9 mouse cellular contexts compared by ENCODE assay signal in genomic region chr14:25474732-25475131, GRCm38 (mm10). TPM values are rescaled to one million over a fixed set of nuclear protein-coding genes. Genes with fewer than 3 reads are reported as not detected.
DNase-seq lines count a peak whose midpoint lies in the region; ATAC-seq and TF ChIP-seq lines count a peak whose summit lies in the region.
"Had no signal": no experiment of that assay in that cellular context is flagged by ENCODE, and none has a peak within 500 bp of the region (broad histone marks: within the 10 kb centered on the region; RNA-seq: fewer than 3 reads in every experiment).

No protein-coding gene starts in this region.

- no peak for TF ChIP-seq CTCF in hindbrain, postnatal 0 days (IDR thresholded peaks at IDR 0.05; ENCODE audit: low read depth)
- TF ChIP-seq CTCF in stomach, postnatal 0 days (IDR thresholded peaks at IDR 0.05; ENCODE audit: low read depth), result no peak

- intact Hi-C loops in heart, postnatal 25 days (cut with DNase I), result no loop called here
- intact Hi-C loops in left cerebral cortex, postnatal 14 days (cut with DNase I), result no loop called here

- DNase-seq in heart, postnatal 25 days (ENCODE audit: low spot score), result no peak
- DNase-seq in midbrain, embryonic 11.5 days (ENCODE audit: low spot score, missing footprints), result no peak
- DNase-seq in hindbrain, postnatal 0 days (ENCODE audit: low spot score), result no peak
- DNase-seq in stomach, postnatal 0 days (ENCODE audit: low spot score), result no peak
- no peak for DNase-seq in left cerebral cortex, postnatal 14 days (ENCODE audit: low spot score in 2 of 2)
- no peak for DNase-seq in gastrocnemius, postnatal 10 days

- 0 out of 2 replicates have a peak, but pooled peaks cover 4% of the 10 kb centered on the region for H3K36me3 ChIP-seq in heart, embryonic 12.5 days
- peaks cover 4% of the 10 kb centered on the region; the same call in 1 of the 2 replicates for H3K36me3 ChIP-seq in midbrain, embryonic 13.5 days
- no peaks in the 10 kb centered on the region for H3K36me3 ChIP-seq in midbrain, embryonic 11.5 days (ENCODE audit: control insufficient read depth, insufficient read depth, low read length)
- no peaks in the 10 kb centered on the region for H3K36me3 ChIP-seq in hindbrain, postnatal 0 days (ENCODE audit: insufficient read depth, low read length)
- H3K36me3 ChIP-seq in stomach, postnatal 0 days (ENCODE audit: control insufficient read depth, insufficient read depth, low read length), result peaks cover 2% of the 10 kb centered on the region; the same call in 1 of the 2 replicates

- no peak overlapping the region for H3K4me3 ChIP-seq in heart, embryonic 12.5 days
- no peak overlapping the region for H3K4me3 ChIP-seq in midbrain, embryonic 13.5 days (replicated peaks)
- H3K4me3 ChIP-seq in midbrain, embryonic 11.5 days (ENCODE audit: low read depth, low read length), result no peak overlapping the region
- H3K4me3 ChIP-seq in hindbrain, postnatal 0 days (ENCODE audit: low read length), result no peak overlapping the region
- no peak overlapping the region for H3K4me3 ChIP-seq in stomach, postnatal 0 days (ENCODE audit: low read depth, low read length)
- H3K4me3 ChIP-seq: embryonic facial prominence, embryonic 13.5 days had no signal

- 53% methylated on average over 6 of the region's 6 CpGs for WGBS in heart, embryonic 12.5 days
- WGBS in midbrain, embryonic 13.5 days, result 58% methylated on average over 6 of the region's 6 CpGs
- WGBS in midbrain, embryonic 11.5 days, result 70% methylated on average over 6 of the region's 6 CpGs
- 48% methylated on average over 6 of the region's 6 CpGs for WGBS in hindbrain, postnatal 0 days
- WGBS in stomach, postnatal 0 days, result 35% methylated on average over 6 of the region's 6 CpGs

- peaks cover 99% of the 10 kb centered on the region for H3K4me1 ChIP-seq in heart, embryonic 12.5 days (replicated peaks)
- H3K4me1 ChIP-seq in midbrain, embryonic 13.5 days (replicated peaks), result peaks cover 100% of the 10 kb centered on the region
- peaks cover 79% of the 10 kb centered on the region for H3K4me1 ChIP-seq in midbrain, embryonic 11.5 days (ENCODE audit: control insufficient read depth, insufficient read depth, low read length)
- H3K4me1 ChIP-seq in hindbrain, postnatal 0 days (ENCODE audit: insufficient read depth, low read length), result peaks cover 77% of the 10 kb centered on the region
- H3K4me1 ChIP-seq in stomach, postnatal 0 days (replicated peaks; ENCODE audit: control insufficient read depth, insufficient read depth), result peaks cover 26% of the 10 kb centered on the region

- H3K27me3 ChIP-seq in heart, embryonic 12.5 days (replicated peaks), result no peaks in the 10 kb centered on the region
- no peaks in the 10 kb centered on the region for H3K27me3 ChIP-seq in midbrain, embryonic 13.5 days
- H3K27me3 ChIP-seq in midbrain, embryonic 11.5 days (ENCODE audit: control insufficient read depth, insufficient read depth, low read length), result no peaks in the 10 kb centered on the region
- no peaks in the 10 kb centered on the region for H3K27me3 ChIP-seq in hindbrain, postnatal 0 days (ENCODE audit: insufficient read depth, low read length)
- no peaks in the 10 kb centered on the region for H3K27me3 ChIP-seq in stomach, postnatal 0 days (ENCODE audit: control insufficient read depth, insufficient read depth, low read length)
- H3K27me3 ChIP-seq: embryonic facial prominence, embryonic 13.5 days had no signal

- ATAC-seq in heart, embryonic 12.5 days (ENCODE audit: insufficient number of reproducible peaks, low FRiP score), result no peak
- no peak for ATAC-seq in midbrain, embryonic 13.5 days
- ATAC-seq in midbrain, embryonic 11.5 days (ENCODE audit: low FRiP score), result no peak
- no peak for ATAC-seq in hindbrain, postnatal 0 days
- ATAC-seq in stomach, postnatal 0 days (ENCODE audit: low FRiP score, low TSS enrichment), result no peak

- no peak overlapping the region for H3K4me2 ChIP-seq in heart, embryonic 12.5 days
- H3K4me2 ChIP-seq in midbrain, embryonic 13.5 days (replicated peaks), result no peak overlapping the region
- no peak overlapping the region for H3K4me2 ChIP-seq in midbrain, embryonic 11.5 days
- no peak overlapping the region for H3K4me2 ChIP-seq in hindbrain, postnatal 0 days (ENCODE audit: low read depth, low read length)
- H3K4me2 ChIP-seq in stomach, postnatal 0 days (replicated peaks; ENCODE audit: low read depth), result no peak overlapping the region
- H3K4me2 ChIP-seq: embryonic facial prominence, embryonic 13.5 days had no signal

- H3K9me3 ChIP-seq in heart, embryonic 12.5 days (replicated peaks), result no peaks in the 10 kb centered on the region
- H3K9me3 ChIP-seq in midbrain, embryonic 13.5 days, result no peaks in the 10 kb centered on the region
- no peaks in the 10 kb centered on the region for H3K9me3 ChIP-seq in midbrain, embryonic 11.5 days (ENCODE audit: control insufficient read depth, low read length)
- H3K9me3 ChIP-seq in hindbrain, postnatal 0 days (ENCODE audit: low read length), result no peaks in the 10 kb centered on the region
- H3K9me3 ChIP-seq in stomach, postnatal 0 days (ENCODE audit: control insufficient read depth, low read length), result no peaks in the 10 kb centered on the region
- H3K9me3 ChIP-seq: embryonic facial prominence, embryonic 13.5 days had no signal

- TF ChIP-seq EP300 in stomach, postnatal 0 days (optimal IDR thresholded peaks at IDR 0.05), result no peak

- H3K27ac ChIP-seq in heart, embryonic 12.5 days (ENCODE audit: poor library complexity, severe bottlenecking), result peak overlapping the region; percentile 32; the same call in 1 of the 2 replicates
- peak overlapping the region; percentile 54; the same call in 1 of the 2 replicates for H3K27ac ChIP-seq in midbrain, embryonic 13.5 days
- no peak overlapping the region for H3K27ac ChIP-seq in midbrain, embryonic 11.5 days (ENCODE audit: low read depth, low read length)
- H3K27ac ChIP-seq in hindbrain, postnatal 0 days, result peak overlapping the region; percentile 58; the same call in 1 of the 2 replicates
- peak overlapping the region; percentile 70 for H3K27ac ChIP-seq in stomach, postnatal 0 days (replicated peaks)
- H3K27ac ChIP-seq: embryonic facial prominence, embryonic 13.5 days had no signal

- H3K9ac ChIP-seq in heart, embryonic 12.5 days, result peak overlapping the region; percentile 39; the same call in 1 of the 2 replicates
- H3K9ac ChIP-seq in midbrain, embryonic 13.5 days (replicated peaks), result no peak overlapping the region
- H3K9ac ChIP-seq in midbrain, embryonic 11.5 days (ENCODE audit: low read length), result no peak overlapping the region
- 0 out of 2 replicates have a peak overlapping the region, but pooled peaks have one; percentile 33 for H3K9ac ChIP-seq in hindbrain, postnatal 0 days (replicated peaks; ENCODE audit: low read length)
- no peak overlapping the region for H3K9ac ChIP-seq in stomach, postnatal 0 days (ENCODE audit: low read length)
- H3K9ac ChIP-seq: embryonic facial prominence, embryonic 13.5 days had no signal

RNA-seq across cellular contexts. Expression of gene Zmiz1, which starts 15.7 kb away (rescaled TPM):
- 34.2 and 41.4 TPM in 2 replicates for polyA plus RNA-seq in heart, embryonic 12.5 days (2016; fragmentation: Nextera tagmentation; extraction: Ambion mirVana)
- total RNA-seq in heart, postnatal 25 days (2021), result 10 to 100 TPM; 40.2 to 49.9 TPM
- polyA plus RNA-seq in midbrain, embryonic 13.5 days (2015; fragmentation: Nextera tagmentation; extraction: Ambion mirVana), result 68.8 and 80.3 TPM in 2 replicates
- polyA plus RNA-seq in midbrain, embryonic 11.5 days (2014; fragmentation: Nextera tagmentation; extraction: Ambion mirVana), result 47.7 and 51.5 TPM in 2 replicates
- total RNA-seq in hindbrain, postnatal 0 days (2014; rRNA removed), result 129 and 135 TPM in 2 replicates
- 41.9 and 50.6 TPM in 2 replicates for polyA plus RNA-seq in hindbrain, postnatal 0 days (2015; fragmentation: Nextera tagmentation; extraction: Ambion mirVana)
- polyA plus RNA-seq in stomach, postnatal 0 days (2015; fragmentation: Nextera tagmentation; extraction: Ambion mirVana), result 13.0 and 13.8 TPM in 2 replicates
- total RNA-seq in left cerebral cortex, postnatal 14 days (2021), result 10 to 100 TPM; 86.2 to 98.9 TPM
- total RNA-seq in gastrocnemius, postnatal 10 days (2021), result 10 to 100 TPM; 31.6 to 43.8 TPM

Comparison
In these comparisons a context has a peak if more than half of its experiments do, and no peak if none do; other contexts are left out.
1. H3K9ac ChIP-seq: peak in heart, embryonic 12.5 days (single experiment) and hindbrain, postnatal 0 days (single experiment); none in midbrain, embryonic 13.5 days (single experiment), midbrain, embryonic 11.5 days (single experiment) and stomach, postnatal 0 days (single experiment).